Mouse (Mus musculus) E14TG2a.4 (cell line): ENCODE results near the gene Apex2.

Experiments used
- CTCF ChIP-seq: conservative IDR thresholded peaks from 2 replicates; pipeline ENCODE4 v1.5.1; 2014; ENCODE audit warnings: low read length
- NANOG ChIP-seq: IDR thresholded peaks from 2 replicates; pipeline ENCODE4 v1.6.1; 2014; ENCODE audit warnings: borderline replicate concordance, low read length, mixed read lengths
- POU5F1 ChIP-seq: IDR thresholded peaks from 2 replicates; pipeline ENCODE4 v1.6.1; 2014; ENCODE audit warnings: low read length, borderline replicate concordance

- TF ChIP-seq CTCF (no peak), NANOG (no peak), POU5F1 (no peak)
These were observed 35.6 kb downstream of the Apex2 start for GRCm38 (mm10) chrX:150554032-150554431.
